Mouse (Mus musculus): ENCODE measurements at regions not wholly inside any gene's neighbourhood (a gene's known extent, or its start where the extent isn't known, plus 50 kb on each side); places are given as distances from the start of the nearest gene placed in this dataset.

DNA sequence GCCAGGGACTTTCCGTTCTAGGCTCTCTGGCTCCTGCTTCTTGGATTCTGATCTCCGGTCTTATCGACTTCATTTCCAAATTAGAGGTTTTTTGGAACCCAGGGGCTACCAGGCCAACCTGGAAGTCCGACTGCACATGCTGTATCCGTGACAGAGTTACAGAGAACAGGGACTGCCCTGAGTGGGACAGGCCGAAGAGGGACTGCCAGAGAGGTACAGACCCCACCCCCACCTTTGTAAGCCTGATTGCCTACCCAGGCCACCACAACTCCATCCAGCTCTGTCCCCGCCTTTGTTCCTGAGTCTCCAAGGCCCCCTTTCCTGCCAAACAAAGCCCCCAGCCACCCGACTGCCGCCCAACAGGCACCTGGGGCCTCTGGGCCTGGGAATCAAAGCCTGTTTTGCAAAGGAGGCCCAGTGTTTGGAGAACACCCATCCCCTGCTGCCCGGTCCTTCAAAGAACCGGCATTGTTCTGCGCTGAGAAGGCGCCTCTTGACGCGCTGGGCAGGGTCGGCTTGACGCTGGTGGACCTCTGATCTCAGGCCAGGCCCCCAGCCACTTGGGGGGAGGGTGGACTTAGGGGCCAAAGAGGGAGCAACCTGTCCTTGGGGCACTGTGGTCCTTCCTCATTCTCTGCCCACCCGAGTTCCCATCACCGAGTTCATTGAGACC, 64.4 kb upstream of the Slc2a1 start:
- no peak; the same call in 1 of the 2 replicates for ATAC-seq (ENCODE audit: low FRiP score)

DNA sequence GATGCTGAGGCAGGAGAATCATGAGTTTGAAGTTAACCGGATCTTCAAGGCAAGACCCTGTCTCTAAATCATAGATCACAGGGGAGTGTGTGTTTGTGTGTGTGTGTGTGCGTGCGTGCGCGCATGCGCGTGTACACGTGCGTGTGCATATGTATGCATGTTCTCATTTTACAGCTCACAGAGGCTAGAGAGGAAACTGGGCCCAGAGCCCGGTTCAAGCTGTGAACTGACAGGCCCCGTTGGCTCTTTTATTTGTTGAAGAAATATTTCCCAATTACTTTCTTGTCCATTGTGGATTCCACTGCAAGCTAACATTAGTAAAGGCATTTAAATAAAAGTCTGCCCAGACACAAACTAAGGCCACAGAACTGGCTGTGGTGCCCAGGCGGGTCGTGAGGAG, 63.7 kb upstream of the Slc2a1 start:
- Histone ChIP-seq H3K4me1 (peaks cover 7% of the 10 kb centered on the region), H3K9ac (no peak overlapping the region), H3K27ac (0 out of 2 replicates have a peak overlapping the region, but pooled peaks have one; percentile 9), H3K36me3 (no peaks in the 10 kb centered on the region), H3K9me3 (replicated peaks) (no peaks in the 10 kb centered on the region), H3K27me3 (no peaks in the 10 kb centered on the region), H3K4me3 (no peak overlapping the region), H3K4me2 (replicated peaks) (no peak overlapping the region)
- ATAC-seq (ENCODE audit: low FRiP score), result no peak
- 84% methylated on average over 13 of the region's 13 CpGs for WGBS

More for the DNA sequence above, 64.4 kb upstream of the Slc2a1 start:
- Histone ChIP-seq H3K4me2 (replicated peaks) (no peak overlapping the region), H3K9me3 (replicated peaks) (no peaks in the 10 kb centered on the region), H3K4me3 (no peak overlapping the region), H3K4me1 (peaks cover 7% of the 10 kb centered on the region), H3K9ac (no peak overlapping the region), H3K36me3 (no peaks in the 10 kb centered on the region), H3K27ac (0 out of 2 replicates have a peak overlapping the region, but pooled peaks have one; percentile 9), H3K27me3 (no peaks in the 10 kb centered on the region)
- 32% methylated on average over 19 of the region's 19 CpGs for WGBS

DNA sequence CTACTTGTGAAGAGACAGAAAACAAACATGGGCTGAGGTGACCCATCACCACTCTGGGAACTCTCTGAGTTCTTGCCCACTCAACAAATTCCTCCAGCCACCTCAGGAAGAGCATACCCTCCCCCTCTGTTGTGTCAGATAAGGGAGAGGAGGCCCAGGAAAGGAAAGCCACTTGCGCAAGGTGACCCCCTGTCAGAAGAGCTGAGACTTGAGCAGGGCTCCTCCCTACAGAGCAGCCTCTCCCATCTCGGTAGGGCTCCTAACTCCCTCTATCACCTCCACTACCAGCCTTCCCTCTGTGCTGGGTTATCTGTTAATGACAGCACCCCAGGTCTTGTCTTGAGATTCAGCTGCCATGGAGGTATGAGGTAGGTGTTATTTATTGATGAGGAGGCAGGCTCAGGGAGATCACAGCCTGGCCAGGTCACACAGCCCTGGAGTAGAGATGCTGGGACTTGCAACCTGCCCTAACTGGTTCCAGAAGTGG, 57.6 kb upstream of the Slc2a1 start:
- no peak for ATAC-seq (ENCODE audit: low FRiP score)
- Histone ChIP-seq H3K4me3 (no peak overlapping the region), H3K27ac (no peak overlapping the region), H3K9me3 (replicated peaks) (no peaks in the 10 kb centered on the region), H3K9ac (no peak overlapping the region), H3K27me3 (no peaks in the 10 kb centered on the region), H3K4me1 (no peaks in the 10 kb centered on the region), H3K36me3 (no peaks in the 10 kb centered on the region), H3K4me2 (replicated peaks) (no peak overlapping the region)
- 66% methylated on average over 2 of the region's 2 CpGs for WGBS

DNA sequence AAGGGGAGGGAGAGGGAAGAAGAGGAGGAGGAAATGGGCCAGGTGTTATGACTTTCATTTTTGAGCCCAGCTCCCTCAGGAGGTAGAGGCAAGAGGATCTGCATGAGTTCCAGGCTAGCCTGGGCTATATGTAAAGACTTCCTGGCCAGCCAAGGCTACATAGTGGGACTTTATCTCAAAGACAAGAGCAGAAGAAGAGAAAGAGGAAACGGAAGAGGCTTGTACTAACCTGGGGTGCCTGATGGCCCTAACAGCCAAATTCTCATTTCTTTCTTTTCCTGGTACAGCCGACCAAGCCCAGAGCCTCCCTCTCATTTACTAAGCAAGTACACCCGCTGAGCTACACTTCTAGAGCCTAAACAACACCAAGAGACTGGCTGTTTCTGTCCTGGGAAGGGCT, 56.0 kb upstream of the Slc2a1 start:
- 69% methylated on average over 3 of the region's 3 CpGs for WGBS
- Histone ChIP-seq H3K4me1 (no peaks in the 10 kb centered on the region), H3K9ac (no peak overlapping the region), H3K27me3 (no peaks in the 10 kb centered on the region), H3K4me2 (replicated peaks) (no peak overlapping the region), H3K36me3 (no peaks in the 10 kb centered on the region), H3K4me3 (no peak overlapping the region), H3K9me3 (replicated peaks) (no peaks in the 10 kb centered on the region), H3K27ac (no peak overlapping the region)
- ATAC-seq (ENCODE audit: low FRiP score), result no peak

GRCm38 (mm10) chr4:119053241-119053640, 55.3 kb upstream of the Slc2a1 start:
- H3K27ac ChIP-seq, result no peak overlapping the region
- no peaks in the 10 kb centered on the region for H3K4me1 ChIP-seq
- no peak overlapping the region for H3K4me2 ChIP-seq (replicated peaks)
- H3K36me3 ChIP-seq, result no peaks in the 10 kb centered on the region
- no peak overlapping the region for H3K9ac ChIP-seq
- no peak overlapping the region for H3K4me3 ChIP-seq
- H3K27me3 ChIP-seq, result no peaks in the 10 kb centered on the region
- 97% methylated on average over 4 of the region's 4 CpGs for WGBS
- H3K9me3 ChIP-seq (replicated peaks), result no peaks in the 10 kb centered on the region
- no peak for ATAC-seq (ENCODE audit: low FRiP score)

- no peak overlapping the region for H3K4me3 ChIP-seq
- ATAC-seq (ENCODE audit: low FRiP score), result no peak
- WGBS, result 92% methylated on average over 6 of the region's 6 CpGs
Measured at GRCm38 (mm10) chr4:119053680-119054079, 54.8 kb upstream of the Slc2a1 start.

GRCm38 (mm10) chr4:119054129-119054528, 54.4 kb upstream of the Slc2a1 start:
- WGBS, result 80% methylated on average over 5 of the region's 5 CpGs

More at GRCm38 (mm10) chr4:119053680-119054079, 54.8 kb upstream of the Slc2a1 start:
- no peak overlapping the region for H3K9ac ChIP-seq
- H3K4me2 ChIP-seq (replicated peaks), result no peak overlapping the region
- H3K27me3 ChIP-seq, result no peaks in the 10 kb centered on the region
- no peaks in the 10 kb centered on the region for H3K9me3 ChIP-seq (replicated peaks)
- H3K36me3 ChIP-seq, result no peaks in the 10 kb centered on the region
- H3K4me1 ChIP-seq, result no peaks in the 10 kb centered on the region
- no peak overlapping the region for H3K27ac ChIP-seq

GRCm38 (mm10) chr4:119057191-119057590, 51.3 kb upstream of the Slc2a1 start:
- H3K4me1 ChIP-seq, result no peaks in the 10 kb centered on the region
- H3K9ac ChIP-seq, result no peak overlapping the region
- WGBS, result 90% methylated on average over 6 of the region's 6 CpGs
- H3K36me3 ChIP-seq, result no peaks in the 10 kb centered on the region
- no peaks in the 10 kb centered on the region for H3K9me3 ChIP-seq (replicated peaks)
- no peak overlapping the region for H3K27ac ChIP-seq
- H3K27me3 ChIP-seq, result no peaks in the 10 kb centered on the region
- no peak overlapping the region for H3K4me2 ChIP-seq (replicated peaks)
- no peak for ATAC-seq (ENCODE audit: low FRiP score)
- H3K4me3 ChIP-seq, result no peak overlapping the region

More at GRCm38 (mm10) chr4:119054129-119054528, 54.4 kb upstream of the Slc2a1 start:
- Histone ChIP-seq H3K36me3 (no peaks in the 10 kb centered on the region), H3K9ac (no peak overlapping the region), H3K4me3 (no peak overlapping the region), H3K4me2 (replicated peaks) (no peak overlapping the region), H3K9me3 (replicated peaks) (no peaks in the 10 kb centered on the region), H3K4me1 (no peaks in the 10 kb centered on the region), H3K27ac (no peak overlapping the region), H3K27me3 (no peaks in the 10 kb centered on the region)
- no peak for ATAC-seq (ENCODE audit: low FRiP score)

DNA sequence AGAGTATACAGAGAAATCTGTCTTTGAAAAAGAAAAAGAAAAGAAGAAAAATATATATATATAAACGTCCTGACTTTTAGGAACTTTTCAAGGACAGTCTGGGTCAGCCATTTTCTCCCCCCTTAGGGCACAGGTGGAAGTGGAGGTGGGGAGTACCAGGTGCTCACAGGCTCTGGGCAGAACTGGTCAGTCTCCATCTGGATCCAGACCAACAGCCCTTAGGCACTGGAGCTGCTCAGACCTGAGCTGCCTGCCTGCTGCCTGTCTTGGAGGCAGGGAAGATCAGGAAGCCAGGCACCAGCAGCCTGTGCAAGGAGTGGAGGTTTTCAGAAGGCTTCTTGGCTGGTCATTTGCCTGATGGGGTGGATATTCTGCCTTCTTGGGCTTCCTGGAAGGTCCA, 50.7 kb upstream of the Slc2a1 start:
- Histone ChIP-seq H3K9me3 (replicated peaks) (no peaks in the 10 kb centered on the region), H3K9ac (no peak overlapping the region), H3K27ac (no peak overlapping the region), H3K4me1 (no peaks in the 10 kb centered on the region), H3K4me3 (no peak overlapping the region), H3K27me3 (no peaks in the 10 kb centered on the region), H3K36me3 (no peaks in the 10 kb centered on the region), H3K4me2 (replicated peaks) (no peak overlapping the region)
- ATAC-seq (ENCODE audit: low FRiP score), result no peak
- WGBS, result 74% methylated on average over 1 of the region's 1 CpGs
